Mouse (Mus musculus) intestine, embryonic 14.5 days (tissue): ENCODE results near the gene Ybx2. TPM values are rescaled to one million over a fixed set of nuclear protein-coding genes. Genes with fewer than 3 reads are reported as not detected.
A peak's percentile ranks its signal among the peaks of the same experiment; 100 is the strongest.
"Not testable (repeated sequence)": the region's sequence is repeated elsewhere in the genome, so short reads cannot be mapped to it uniquely, and the experiment has no call there.

Experiments used
- ATAC-seq: fragments of 200-750 bp; cut with Nextera tagmentation; replicated peaks from 2 replicates; pipeline ENCODE4 v1.8.0; 2017; ENCODE audit warnings: low read depth, moderate number of reproducible peaks, moderate TSS enrichment, moderate library complexity; ENCODE audit not compliant: low FRiP score, low TSS enrichment
- DNase-seq: peaks from one replicate; pipeline ENCODE4 v3.0.0-alpha.2; 2018; ENCODE audit warnings: low spot score
- H3K27ac ChIP-seq: fragments of 300-500 bp; sonication (generic); 2 replicates; pipeline ENCODE4 v1.5.1; 2014; ENCODE audit warnings: low read depth, mild to moderate bottlenecking, control low read depth
- H3K27me3 ChIP-seq: fragments of 300-500 bp; sonication (generic); replicated peaks from 2 replicates; pipeline ENCODE4 v1.6.1; 2014; ENCODE audit warnings: low read length, control low read depth; ENCODE audit not compliant: control insufficient read depth, insufficient read depth
- H3K36me3 ChIP-seq: fragments of 300-500 bp; sonication (generic); 2 replicates; pipeline ENCODE4 v1.6.1; 2014; ENCODE audit warnings: low read length, control low read depth; ENCODE audit not compliant: control insufficient read depth, insufficient read depth
- H3K4me1 ChIP-seq: fragments of 300-500 bp; sonication (generic); replicated peaks from 2 replicates; pipeline ENCODE4 v1.6.1; 2014; ENCODE audit warnings: low read length, control low read depth, mixed read lengths; ENCODE audit not compliant: control insufficient read depth, insufficient read depth
- H3K4me2 ChIP-seq: fragments of 300-500 bp; sonication (generic); 2 replicates; pipeline ENCODE4 v1.6.1; 2014; ENCODE audit warnings: low read length
- H3K4me3 ChIP-seq: fragments of 300-500 bp; sonication (generic); 2 replicates; pipeline ENCODE4 v1.5.1; 2014; ENCODE audit warnings: low read depth, low read length, control low read depth, mixed read lengths
- H3K9ac ChIP-seq: fragments of 300-500 bp; sonication (generic); 2 replicates; pipeline ENCODE4 v1.6.1; 2014; ENCODE audit warnings: mild to moderate bottlenecking, low read length
- H3K9me3 ChIP-seq: fragments of 300-500 bp; sonication (generic); 2 replicates; pipeline ENCODE4 v1.6.1; 2016; ENCODE audit warnings: low read length, control low read depth; ENCODE audit not compliant: control insufficient read depth
- WGBS: fragments of 180-500 bp; shearing (Covaris S2); extraction: QIAGEN DNeasy Blood & Tissue Kit; methylation state at CpG from one replicate; pipeline ENCODE4 v1.1.7; 2014; 5-methylcytosine and 5-hydroxymethylcytosine counted together
- polyA plus RNA-seq: library from polyadenylated mRNA; unstranded; fragments of >200 nt; fragmentation: Nextera tagmentation; extraction: Ambion mirVana; gene quantifications from 2 replicates; pipeline ENCODE4 v1.2.1, GENCODE M21; 2014

Ybx2 gene
- polyA plus RNA-seq, 1 experiment from 2014 or later: 4.6 TPM

- Histone ChIP-seq H3K4me2 (peak overlapping the region; percentile 87), H3K36me3 (peaks cover 88% of the 10 kb centered on the region), H3K9ac (no peak overlapping the region; the same call in 1 of the 2 replicates), H3K27me3 (no peaks in the 10 kb centered on the region), H3K4me3 (peak overlapping the region; percentile 85), H3K27ac (no peak overlapping the region), H3K9me3 (no peaks in the 10 kb centered on the region), H3K4me1 (peaks cover 8% of the 10 kb centered on the region)
- DNase-seq (no peak), ATAC-seq (no peak)
- WGBS: 79% methylated on average over 15 of the region's 15 CpGs
Measured at GRCm38 (mm10) chr11:69912716-69913530, 22.7 kb upstream of the Ybx2 start.

GRCm38 (mm10) chr11:69913554-69914371 lies 21.8 kb upstream of the Ybx2 start, which contains the start of gene Gps2:
Gene Gps2 (plus strand): TSS chr11:69913888.
- peak; percentile 90 for ATAC-seq
- H3K27me3 ChIP-seq: no peaks in the 10 kb centered on the region
- H3K4me3 ChIP-seq: peak within 1 kb of the TSS; percentile 85
- no peaks in the 10 kb centered on the region for H3K9me3 ChIP-seq
- H3K36me3 ChIP-seq: peaks cover 88% of the 10 kb centered on the region
- DNase-seq: peak; percentile 96
- 2% methylated on average over 61 of the region's 61 CpGs for WGBS
- H3K4me2 ChIP-seq: peak within 1 kb of the TSS; percentile 87
- H3K9ac ChIP-seq: peak within 1 kb of the TSS; percentile 86
- peaks cover 12% of the 10 kb centered on the region for H3K4me1 ChIP-seq
- peak within 1 kb of the TSS; percentile 84 for H3K27ac ChIP-seq

GRCm38 (mm10) chr11:69914372-69914764 lies 21.2 kb upstream of the Ybx2 start:
- peak overlapping the region; percentile 87 for H3K4me2 ChIP-seq
- peak overlapping the region; percentile 84 for H3K27ac ChIP-seq
- DNase-seq (no peak), ATAC-seq (no peak; the same call in 1 of the 2 replicates)
- peaks cover 88% of the 10 kb centered on the region for H3K36me3 ChIP-seq
- H3K27me3 ChIP-seq: no peaks in the 10 kb centered on the region
- H3K4me1 ChIP-seq: peaks cover 17% of the 10 kb centered on the region
- peak overlapping the region; percentile 86 for H3K9ac ChIP-seq
- no peaks in the 10 kb centered on the region for H3K9me3 ChIP-seq
- H3K4me3 ChIP-seq: peak overlapping the region; percentile 85
- 2% methylated on average over 17 of the region's 17 CpGs for WGBS

- WGBS: 35% methylated on average over 9 of the region's 9 CpGs
- DNase-seq (no peak), ATAC-seq (no peak)
- Histone ChIP-seq H3K4me3 (peak overlapping the region; percentile 85), H3K9ac (peak overlapping the region; percentile 86; the same call in 1 of the 2 replicates), H3K27ac (no peak overlapping the region), H3K9me3 (no peaks in the 10 kb centered on the region), H3K36me3 (peaks cover 84% of the 10 kb centered on the region), H3K4me1 (peaks cover 21% of the 10 kb centered on the region), H3K27me3 (no peaks in the 10 kb centered on the region), H3K4me2 (peak overlapping the region; percentile 87)
Measured at GRCm38 (mm10) chr11:69914917-69915430, 20.6 kb upstream of the Ybx2 start.

GRCm38 (mm10) chr11:69915667-69916627 lies 19.6 kb upstream of the Ybx2 start:
- Histone ChIP-seq H3K36me3 (peaks cover 74% of the 10 kb centered on the region), H3K9ac (no peak overlapping the region), H3K4me1 (peaks cover 21% of the 10 kb centered on the region), H3K4me2 (peak overlapping the region; percentile 87; the same call in 1 of the 2 replicates), H3K9me3 (no peaks in the 10 kb centered on the region), H3K4me3 (no peak overlapping the region), H3K27ac (no peak overlapping the region), H3K27me3 (no peaks in the 10 kb centered on the region)
- 64% methylated on average over 5 of the region's 5 CpGs for whole genome bisulfite sequencing
- DNase-seq: no peak
- ATAC-seq: no peak

- WGBS: 54% methylated on average over 7 of the region's 7 CpGs
- Histone ChIP-seq H3K36me3 (peaks cover 65% of the 10 kb centered on the region), H3K4me1 (peaks cover 21% of the 10 kb centered on the region)
- H3K27me3 ChIP-seq, H3K27ac ChIP-seq, DNase-seq, ATAC-seq, H3K4me3 ChIP-seq, H3K4me2 ChIP-seq, H3K9ac ChIP-seq, H3K9me3 ChIP-seq: not testable (repeated sequence)
Measured at GRCm38 (mm10) chr11:69916652-69917378, 18.8 kb upstream of the Ybx2 start.

GRCm38 (mm10) chr11:69917379-69917948 lies 18.1 kb upstream of the Ybx2 start:
- Histone ChIP-seq H3K4me3 (no peak overlapping the region), H3K9me3 (no peaks in the 10 kb centered on the region), H3K4me2 (no peak overlapping the region), H3K27ac (no peak overlapping the region), H3K9ac (no peak overlapping the region), H3K27me3 (no peaks in the 10 kb centered on the region), H3K36me3 (peaks cover 59% of the 10 kb centered on the region), H3K4me1 (peaks cover 21% of the 10 kb centered on the region)
- no peak for DNase-seq
- no peak for ATAC-seq
- WGBS: 85% methylated on average over 8 of the region's 8 CpGs
